13 mouse cellular contexts compared by ENCODE assay signal in the genomic region with DNA sequence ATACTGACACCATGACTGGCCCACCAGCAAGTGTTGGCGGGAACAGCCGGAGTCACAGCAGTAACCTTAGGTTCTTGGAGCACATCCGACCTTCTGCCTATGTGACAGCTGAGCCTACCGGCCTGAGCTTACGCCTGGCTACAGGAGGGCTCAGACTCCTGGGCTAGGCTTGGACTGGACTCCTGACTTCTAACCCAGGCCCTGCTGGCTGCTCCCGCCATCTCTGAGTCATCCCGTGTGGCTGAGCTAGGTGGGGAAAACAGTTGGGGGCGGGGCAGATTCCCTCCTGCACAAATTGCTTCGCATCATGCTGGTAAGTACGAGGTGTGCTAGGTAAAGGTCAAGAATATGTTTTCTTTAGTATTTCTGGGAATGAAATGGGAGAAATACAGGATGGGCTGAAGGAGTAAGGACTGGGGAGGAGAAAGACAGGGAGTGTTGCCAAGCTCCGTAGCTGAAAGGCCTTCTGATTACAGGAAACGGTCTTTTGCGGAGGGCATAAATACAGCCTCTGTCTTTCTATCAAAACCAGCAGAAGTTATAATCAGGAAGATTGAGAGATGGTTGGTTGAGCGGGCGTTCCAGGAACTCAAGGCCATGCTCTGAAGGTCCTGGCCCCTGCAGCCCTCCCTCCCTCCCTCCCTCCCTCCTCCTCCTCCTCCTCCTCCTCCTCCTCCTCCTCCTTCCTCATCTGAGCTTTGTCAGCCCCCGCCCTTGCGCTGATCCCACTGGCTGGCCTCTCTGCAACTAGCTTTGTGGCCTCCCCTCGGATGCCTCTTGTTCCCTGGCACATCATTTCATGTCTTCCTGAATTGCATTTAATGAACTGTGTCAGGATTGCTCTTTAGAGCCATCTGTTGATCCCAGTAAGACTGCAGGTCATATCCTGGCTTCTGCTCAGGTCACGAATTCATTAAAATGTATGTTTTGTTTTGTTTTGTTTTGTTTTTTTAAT. TPM values are rescaled to one million over a fixed set of nuclear protein-coding genes. Genes with fewer than 3 reads are reported as not detected.
DNase-seq lines count a peak whose midpoint lies in the region; ATAC-seq and TF ChIP-seq lines count a peak whose summit lies in the region.
"Had no signal": no experiment of that assay in that cellular context is flagged by ENCODE, and none has a peak within 500 bp of the region (broad histone marks: within the 10 kb centered on the region; RNA-seq: fewer than 3 reads in every experiment).

No protein-coding gene starts in this region.

- H3K27ac ChIP-seq in midbrain, postnatal 0 days (ENCODE audit: low read depth, low read length), result no peak overlapping the region
- no peak overlapping the region for H3K27ac ChIP-seq in midbrain, embryonic 10.5 days (replicated peaks)
- H3K27ac ChIP-seq in embryonic facial prominence, embryonic 14.5 days (replicated peaks; ENCODE audit: low read depth, low read length), result no peak overlapping the region
- H3K27ac ChIP-seq in midbrain, embryonic 11.5 days (ENCODE audit: low read depth, low read length), result no peak overlapping the region
- H3K27ac ChIP-seq: forebrain, embryonic 12.5 days; heart, embryonic 10.5 days had no signal

- no peaks in the 10 kb centered on the region for H3K9me3 ChIP-seq in midbrain, postnatal 0 days (ENCODE audit: low read length)
- peaks cover 5% of the 10 kb centered on the region; the same call in 1 of the 2 replicates for H3K9me3 ChIP-seq in midbrain, embryonic 10.5 days (replicated peaks)
- no peaks in the 10 kb centered on the region for H3K9me3 ChIP-seq in embryonic facial prominence, embryonic 14.5 days (ENCODE audit: control insufficient read depth, low read length)
- no peaks in the 10 kb centered on the region for H3K9me3 ChIP-seq in midbrain, embryonic 11.5 days (ENCODE audit: control insufficient read depth, low read length)
- H3K9me3 ChIP-seq: forebrain, embryonic 12.5 days; G1E; heart, embryonic 10.5 days had no signal

- H3K4me1 ChIP-seq in midbrain, postnatal 0 days (ENCODE audit: insufficient read depth, low read length), result no peaks in the 10 kb centered on the region
- peaks cover 11% of the 10 kb centered on the region for H3K4me1 ChIP-seq in midbrain, embryonic 10.5 days
- H3K4me1 ChIP-seq in embryonic facial prominence, embryonic 14.5 days (ENCODE audit: control insufficient read depth, insufficient read depth, low read length), result no peaks in the 10 kb centered on the region
- no peaks in the 10 kb centered on the region for H3K4me1 ChIP-seq in midbrain, embryonic 11.5 days (ENCODE audit: control insufficient read depth, insufficient read depth, low read length)
- H3K4me1 ChIP-seq: forebrain, embryonic 12.5 days; heart, embryonic 10.5 days had no signal

- WGBS in midbrain, postnatal 0 days, result 64% methylated on average over 19 of the region's 19 CpGs
- 76% methylated on average over 17 of the region's 19 CpGs for WGBS in midbrain, embryonic 10.5 days
- 62% methylated on average over 19 of the region's 19 CpGs for WGBS in embryonic facial prominence, embryonic 14.5 days
- 71% methylated on average over 19 of the region's 19 CpGs for WGBS in midbrain, embryonic 11.5 days

- H3K4me3 ChIP-seq in midbrain, postnatal 0 days (ENCODE audit: low read depth, low read length), result no peak overlapping the region
- H3K4me3 ChIP-seq in midbrain, embryonic 10.5 days, result no peak overlapping the region
- no peak overlapping the region for H3K4me3 ChIP-seq in embryonic facial prominence, embryonic 14.5 days (ENCODE audit: low read depth, low read length)
- no peak overlapping the region for H3K4me3 ChIP-seq in midbrain, embryonic 11.5 days (ENCODE audit: low read depth, low read length)
- H3K4me3 ChIP-seq: forebrain, embryonic 12.5 days; heart, embryonic 10.5 days had no signal

- ATAC-seq in midbrain, postnatal 0 days (ENCODE audit: low FRiP score), result no peak
- peak; percentile 12; the same call in 1 of the 2 replicates for ATAC-seq in embryonic facial prominence, embryonic 14.5 days (ENCODE audit: low read depth)
- no peak for ATAC-seq in midbrain, embryonic 11.5 days (ENCODE audit: low FRiP score)
- ATAC-seq: inflammation-experienced regulatory T-cells, adult 6 months had no signal

- no peak for TF ChIP-seq CTCF in midbrain, postnatal 0 days (IDR thresholded peaks at IDR 0.05)

- H3K9ac ChIP-seq in midbrain, postnatal 0 days (replicated peaks; ENCODE audit: low read length, poor library complexity, severe bottlenecking), result no peak overlapping the region
- H3K9ac ChIP-seq in embryonic facial prominence, embryonic 14.5 days (ENCODE audit: low read depth, low read length), result no peak overlapping the region
- no peak overlapping the region for H3K9ac ChIP-seq in midbrain, embryonic 11.5 days (ENCODE audit: low read length)
- H3K9ac ChIP-seq: forebrain, embryonic 12.5 days had no signal

- H3K27me3 ChIP-seq in midbrain, postnatal 0 days (ENCODE audit: insufficient read depth, low read length), result no peaks in the 10 kb centered on the region
- H3K27me3 ChIP-seq in midbrain, embryonic 10.5 days (ENCODE audit: low read depth, poor library complexity, severe bottlenecking), result peaks cover 6% of the 10 kb centered on the region; the same call in 1 of the 2 replicates
- no peaks in the 10 kb centered on the region for H3K27me3 ChIP-seq in embryonic facial prominence, embryonic 14.5 days (replicated peaks; ENCODE audit: control insufficient read depth, insufficient read depth, low read length)
- no peaks in the 10 kb centered on the region for H3K27me3 ChIP-seq in midbrain, embryonic 11.5 days (ENCODE audit: control insufficient read depth, insufficient read depth, low read length)
- H3K27me3 ChIP-seq: forebrain, embryonic 12.5 days had no signal

- no peaks in the 10 kb centered on the region for H3K36me3 ChIP-seq in midbrain, postnatal 0 days (ENCODE audit: insufficient read depth, low read length)
- H3K36me3 ChIP-seq in midbrain, embryonic 10.5 days, result no peaks in the 10 kb centered on the region
- no peaks in the 10 kb centered on the region for H3K36me3 ChIP-seq in embryonic facial prominence, embryonic 14.5 days (ENCODE audit: control insufficient read depth, insufficient read depth, low read length)
- no peaks in the 10 kb centered on the region for H3K36me3 ChIP-seq in midbrain, embryonic 11.5 days (ENCODE audit: control insufficient read depth, insufficient read depth, low read length)
- H3K36me3 ChIP-seq: forebrain, embryonic 12.5 days; G1E; heart, embryonic 10.5 days had no signal

- peak; percentile 66 for DNase-seq in midbrain, postnatal 0 days (ENCODE audit: low spot score)
- DNase-seq in midbrain, embryonic 10.5 days (ENCODE audit: low spot score), result no peak
- peak; percentile 76 to 78 for DNase-seq in adrenal gland, postnatal 36 days
- peak; percentile 35 for DNase-seq in embryonic facial prominence, embryonic 14.5 days (ENCODE audit: low spot score)
- peak; percentile 66 for DNase-seq in testis, postnatal 10 days (ENCODE audit: low spot score)
- no peak for DNase-seq in gastrocnemius, adult 18-20 months (ENCODE audit: low spot score)
- DNase-seq in layer of hippocampus, adult 9-10 months (ENCODE audit: low spot score), result no peak
- no peak for DNase-seq in midbrain, embryonic 11.5 days (ENCODE audit: low spot score, missing footprints)

- no peak overlapping the region for H3K4me2 ChIP-seq in midbrain, postnatal 0 days (ENCODE audit: low read depth, low read length, poor library complexity, severe bottlenecking)
- H3K4me2 ChIP-seq in embryonic facial prominence, embryonic 14.5 days (ENCODE audit: low read depth, low read length), result no peak overlapping the region
- no peak overlapping the region for H3K4me2 ChIP-seq in midbrain, embryonic 11.5 days
- H3K4me2 ChIP-seq: forebrain, embryonic 12.5 days had no signal

RNA-seq across cellular contexts. Expression of a gene that starts 29.9 kb away (rescaled TPM):
- 160 and 223 TPM in 2 replicates for total RNA-seq in midbrain, postnatal 0 days (2014; rRNA removed)
- 649 and 656 TPM in 2 replicates for polyA plus RNA-seq in midbrain, postnatal 0 days (2015; fragmentation: Nextera tagmentation; extraction: Ambion mirVana)
- polyA plus RNA-seq in midbrain, embryonic 10.5 days (2016; fragmentation: Nextera tagmentation; extraction: Ambion mirVana), result 322 and 331 TPM in 2 replicates
- 100 to 1,000 TPM; 264 to 302 TPM for total RNA-seq in adrenal gland, postnatal 36 days (2021)
- 276 and 293 TPM in 2 replicates for polyA plus RNA-seq in embryonic facial prominence, embryonic 14.5 days (2014; fragmentation: Nextera tagmentation; extraction: Ambion mirVana)
- total RNA-seq in gastrocnemius, adult 18-20 months (2021), result 10 to 100 TPM; 39.3 to 42.4 TPM
- 352 and 354 TPM in 2 replicates for polyA plus RNA-seq in midbrain, embryonic 11.5 days (2014; fragmentation: Nextera tagmentation; extraction: Ambion mirVana)

RNA-seq across cellular contexts. Expression of a gene that starts 46.4 kb away (rescaled TPM):
- 85.1 and 85.3 TPM in 2 replicates for total RNA-seq in midbrain, postnatal 0 days (2014; rRNA removed)
- 18.4 and 22.8 TPM in 2 replicates for polyA plus RNA-seq in midbrain, postnatal 0 days (2015; fragmentation: Nextera tagmentation; extraction: Ambion mirVana)
- 0.98 and 2.1 TPM in 2 replicates for polyA plus RNA-seq in midbrain, embryonic 10.5 days (2016; fragmentation: Nextera tagmentation; extraction: Ambion mirVana)
- total RNA-seq in adrenal gland, postnatal 36 days (2021), result 100 to 1,000 TPM; 171 to 180 TPM
- polyA plus RNA-seq in embryonic facial prominence, embryonic 14.5 days (2014; fragmentation: Nextera tagmentation; extraction: Ambion mirVana), result 0.32 and 0.35 TPM in 2 replicates
- 1 to 10 TPM; 1.4 to 3.2 TPM for total RNA-seq in gastrocnemius, adult 18-20 months (2021)
- 0.62 and 1.1 TPM in 2 replicates for polyA plus RNA-seq in midbrain, embryonic 11.5 days (2014; fragmentation: Nextera tagmentation; extraction: Ambion mirVana)
- total RNA-seq: neutrophil, adult 5-6 weeks had no signal
- polyA plus RNA-seq: G1E; inflammation-experienced regulatory T-cells, adult 6 months had no signal

Comparison
In these comparisons a context has a peak if more than half of its experiments do, and no peak if none do; other contexts are left out.
1. DNase-seq: peak in midbrain, postnatal 0 days (single experiment), adrenal gland, postnatal 36 days (2 of 2), embryonic facial prominence, embryonic 14.5 days (single experiment) and testis, postnatal 10 days (single experiment); none in midbrain, embryonic 10.5 days (single experiment), gastrocnemius, adult 18-20 months (single experiment), layer of hippocampus, adult 9-10 months (single experiment) and midbrain, embryonic 11.5 days (single experiment).